Mouse (Mus musculus): Measurements from ENCODE around the gene Ptges2.

DNA sequence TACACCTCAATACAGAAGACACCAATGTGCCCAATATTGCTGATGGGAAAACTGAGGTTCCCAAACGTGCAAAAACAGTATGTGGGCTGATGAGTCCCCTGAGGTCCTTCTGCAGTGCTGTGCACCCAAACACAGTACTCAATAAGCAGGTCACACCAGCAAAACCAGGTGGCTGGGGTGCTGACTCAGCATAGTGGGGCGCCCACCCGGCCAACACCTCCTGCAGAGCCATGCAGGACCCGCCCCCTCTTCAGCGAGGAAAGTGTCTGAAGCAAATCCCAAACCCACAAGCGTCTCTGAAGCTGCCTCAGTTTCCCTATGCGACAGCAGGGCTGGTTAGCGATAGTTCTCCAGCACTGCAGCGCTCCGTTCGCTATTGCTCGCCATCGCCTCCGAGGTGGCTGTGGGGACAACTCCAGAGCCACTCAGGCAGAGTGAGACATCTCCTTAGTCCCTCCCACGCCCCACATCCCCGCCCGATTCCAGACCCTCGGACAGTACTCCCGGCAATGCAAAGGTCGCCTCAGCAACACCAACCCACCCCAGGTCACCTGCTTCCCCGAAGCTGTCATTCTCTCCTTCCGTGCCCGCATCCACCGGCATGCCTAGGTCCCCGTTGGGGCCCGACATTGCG is 14.4 kb upstream of the Ptges2 start:
- TF ChIP-seq POLR2A (IDR thresholded peaks at IDR 0.05; ENCODE audit: borderline replicate concordance, control insufficient read depth, low read depth, low read length), result no peak
- no peak for TF ChIP-seq CTCF (IDR thresholded peaks at IDR 0.05; ENCODE audit: control insufficient read depth, insufficient read depth, low read length)
